Mouse (Mus musculus) MEL (cell line): ENCODE results near the gene Phf11d.

Source experiments
- CTCF ChIP-seq, 3 experiments: IDR thresholded peaks in 2 of 3; conservative IDR thresholded peaks in 1 of 3; 2 replicates each; pipeline ENCODE4 v1.5.1; 2011 to 2012; ENCODE audit warnings: low read length in 3 of 3, low read depth in 2 of 3, mild to moderate bottlenecking in 2 of 3, improper control_type of control experiment in 1 of 3, inconsistent platforms in 1 of 3, mixed read lengths in 1 of 3, moderate library complexity in 1 of 3; ENCODE audit not compliant: control insufficient read depth in 1 of 3, insufficient read depth in 1 of 3, poor library complexity in 1 of 3, severe bottlenecking in 1 of 3
- ELF1 ChIP-seq: IDR thresholded peaks from 2 replicates; pipeline ENCODE4 v1.6.1; 2014; ENCODE audit warnings: low read depth, mild to moderate bottlenecking, inconsistent platforms, low read length, improper control_type of control experiment, moderate library complexity
- EP300 ChIP-seq, 2 experiments: IDR thresholded peaks; 2 replicates each; pipeline ENCODE4 v1.6.1; 2011; ENCODE audit warnings: improper control_type of control experiment in 2 of 2, low read length in 2 of 2, low read depth in 1 of 2, mild to moderate bottlenecking in 1 of 2
- KAT2A ChIP-seq: conservative IDR thresholded peaks from 2 replicates; pipeline ENCODE4 v1.6.1; 2012; ENCODE audit warnings: low read depth, low read length, improper control_type of control experiment, inconsistent platforms
- MAZ ChIP-seq: IDR thresholded peaks from 2 replicates; pipeline ENCODE4 v1.6.1; 2012; ENCODE audit warnings: low read depth, mild to moderate bottlenecking, inconsistent platforms, low read length, improper control_type of control experiment
- POLR2A ChIP-seq, 2 experiments: IDR thresholded peaks; 2 replicates each; pipeline ENCODE4 v1.6.1; 2011 to 2012; ENCODE audit warnings: low read length in 2 of 2, mild to moderate bottlenecking in 2 of 2, control low read depth in 1 of 2, improper control_type of control experiment in 1 of 2, low read depth in 1 of 2, moderate library complexity in 1 of 2; ENCODE audit not compliant: control insufficient read depth in 1 of 2, insufficient read depth in 1 of 2, poor library complexity in 1 of 2
- POLR2AphosphoS2 ChIP-seq: IDR thresholded peaks from 2 replicates; pipeline ENCODE4 v1.6.1; 2011; ENCODE audit warnings: low read length, improper control_type of control experiment
- SIN3A ChIP-seq: IDR thresholded peaks from 2 replicates; pipeline ENCODE4 v1.6.1; 2012; ENCODE audit warnings: low read length, improper control_type of control experiment, inconsistent platforms
- ZC3H11A ChIP-seq: IDR thresholded peaks from 2 replicates; pipeline ENCODE4 v1.6.1; 2012; ENCODE audit warnings: low read depth, mild to moderate bottlenecking, inconsistent platforms, low read length, improper control_type of control experiment

- TF ChIP-seq CTCF (IDR thresholded peaks at IDR 0.05 in 2 of 3, conservative IDR thresholded peaks at IDR 0.05 in 1 of 3; ENCODE audit: control insufficient read depth in 1 of 3, insufficient read depth in 1 of 3, low read depth in 2 of 3, low read length in 3 of 3, poor library complexity in 1 of 3, severe bottlenecking in 1 of 3) = no peak
- TF ChIP-seq ZC3H11A = no peak
- TF ChIP-seq POLR2A (IDR thresholded peaks at IDR 0.05; ENCODE audit: control insufficient read depth in 1 of 2, insufficient read depth in 1 of 2, low read depth in 1 of 2, low read length in 2 of 2, poor library complexity in 1 of 2) = peak in 1 of 2 experiments; percentile 43; a peak in 1 of 4 replicates
- TF ChIP-seq POLR2AphosphoS2 = no peak
- TF ChIP-seq EP300 (IDR thresholded peaks at IDR 0.05; ENCODE audit: low read depth in 1 of 2, low read length in 2 of 2) = peak; percentile 64 to 74
- TF ChIP-seq SIN3A = peak; percentile 59
- TF ChIP-seq ELF1 = no peak
- TF ChIP-seq KAT2A = no peak
- peak; percentile 16; the same call in 1 of the 2 replicates for TF ChIP-seq MAZ
Observed at GRCm38 (mm10) chr14:59370348-59371068, 5.2 kb upstream of the Phf11d start.
